Comparison of ENCODE assay signal across 25 mouse cellular contexts in the genomic region with DNA sequence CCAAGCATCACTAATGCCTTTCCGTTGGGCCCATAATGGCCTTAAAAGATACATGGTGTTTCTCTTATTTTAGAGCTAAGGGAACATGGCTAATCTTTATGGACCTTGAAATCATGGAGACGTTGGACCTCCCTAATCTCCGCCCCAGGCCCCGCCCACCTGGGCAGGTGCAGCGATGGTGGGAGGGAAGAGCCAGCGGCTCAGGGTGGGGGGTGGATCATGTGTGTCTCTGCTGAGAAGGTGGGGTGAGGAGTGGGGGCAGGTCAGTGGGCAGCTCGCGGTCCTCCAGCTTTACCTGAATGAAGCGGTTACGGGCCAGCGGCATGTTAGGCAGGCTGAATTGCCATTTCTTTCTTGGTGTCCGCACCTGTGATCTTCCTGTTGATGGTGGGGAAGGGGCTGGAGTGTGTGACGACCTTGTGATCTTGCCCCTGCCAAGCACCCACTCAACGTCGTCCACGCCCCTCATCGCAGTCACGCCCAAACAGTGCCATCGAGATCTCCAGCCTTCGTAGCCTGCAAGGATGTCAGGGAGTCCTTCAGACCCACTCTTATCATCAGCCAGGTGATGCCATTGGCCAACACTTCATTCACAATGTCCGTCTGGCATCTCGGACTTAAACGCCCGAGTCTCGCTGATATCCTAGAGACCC. TPM values are rescaled to one million over a fixed set of nuclear protein-coding genes. Genes with fewer than 3 reads are reported as not detected.
DNase-seq lines count a peak whose midpoint lies in the region; ATAC-seq lines count a peak whose summit lies in the region.
"Had no signal": no experiment of that assay in that cellular context is flagged by ENCODE, and none has a peak within 500 bp of the region (broad histone marks: within the 10 kb centered on the region; RNA-seq: fewer than 3 reads in every experiment).

No protein-coding gene starts in this region.

- 0 out of 2 replicates have a peak, but pooled peaks cover under 1% of the 10 kb centered on the region for H3K4me1 ChIP-seq in kidney, embryonic 14.5 days (ENCODE audit: control insufficient read depth, insufficient read depth, low read length)
- no peaks in the 10 kb centered on the region; the same call in 1 of the 2 replicates for H3K4me1 ChIP-seq in midbrain, embryonic 15.5 days

- H3K9me3 ChIP-seq in kidney, embryonic 14.5 days (ENCODE audit: control insufficient read depth, low read length) = peaks cover 6% of the 10 kb centered on the region
- no peaks in the 10 kb centered on the region for H3K9me3 ChIP-seq in midbrain, embryonic 15.5 days
- H3K9me3 ChIP-seq: limb, embryonic 10.5 days had no signal

- H3K27me3 ChIP-seq in kidney, embryonic 14.5 days (ENCODE audit: control insufficient read depth, insufficient read depth, low read length) = no peaks in the 10 kb centered on the region
- H3K27me3 ChIP-seq in midbrain, embryonic 15.5 days (replicated peaks) = no peaks in the 10 kb centered on the region
- H3K27me3 ChIP-seq: liver, embryonic 15.5 days had no signal

- no peak overlapping the region for H3K4me3 ChIP-seq in kidney, embryonic 14.5 days (ENCODE audit: low read length)
- no peak overlapping the region for H3K4me3 ChIP-seq in midbrain, embryonic 15.5 days
- H3K4me3 ChIP-seq: embryonic facial prominence, embryonic 10.5 days; limb, embryonic 10.5 days; liver, embryonic 15.5 days had no signal

- 58% methylated on average over 25 of the region's 25 CpGs for WGBS in kidney, embryonic 14.5 days
- WGBS in midbrain, embryonic 15.5 days = 57% methylated on average over 25 of the region's 25 CpGs

- H3K9ac ChIP-seq in kidney, embryonic 14.5 days (ENCODE audit: low read depth, low read length) = no peak overlapping the region
- H3K9ac ChIP-seq in midbrain, embryonic 15.5 days = no peak overlapping the region
- H3K9ac ChIP-seq: hindbrain, embryonic 14.5 days; liver, embryonic 15.5 days had no signal

- peak; percentile 35 for DNase-seq in kidney, adult 18-20 months
- DNase-seq in testis, postnatal 10 days (ENCODE audit: low spot score) = peak; percentile 56
- no peak for DNase-seq in testis, postnatal 14 days (ENCODE audit: low spot score)
- DNase-seq in cerebellum, postnatal 14 days = no peak
- DNase-seq: adrenal gland, postnatal 10 days; cerebellum, adult 8-10 months; heart, postnatal 4 days; liver; thymus, postnatal 14 days had no signal

- ATAC-seq in kidney, embryonic 14.5 days (ENCODE audit: low FRiP score, low TSS enrichment) = no peak
- peak; percentile 6; the same call in 1 of the 2 replicates for ATAC-seq in erythroblast, adult 5-6 weeks (replicated peaks; ENCODE audit: low FRiP score, poor library complexity, severe bottlenecking)
- ATAC-seq in midbrain, embryonic 15.5 days (replicated peaks) = no peak
- ATAC-seq: inflammation-experienced regulatory T-cells, adult 6 months; lung, postnatal 0 days had no signal

- H3K36me3 ChIP-seq in kidney, embryonic 14.5 days (ENCODE audit: control insufficient read depth, insufficient read depth, low read length) = peaks cover 16% of the 10 kb centered on the region
- H3K36me3 ChIP-seq in midbrain, embryonic 15.5 days (replicated peaks) = no peaks in the 10 kb centered on the region

- H3K4me2 ChIP-seq in kidney, embryonic 14.5 days (replicated peaks; ENCODE audit: low read depth, low read length) = no peak overlapping the region
- no peak overlapping the region for H3K4me2 ChIP-seq in midbrain, embryonic 15.5 days
- H3K4me2 ChIP-seq: hindbrain, embryonic 14.5 days; liver, embryonic 15.5 days; midbrain, embryonic 11.5 days had no signal

- no peak overlapping the region for H3K27ac ChIP-seq in kidney, embryonic 14.5 days (ENCODE audit: low read depth, low read length)
- no peak overlapping the region for H3K27ac ChIP-seq in midbrain, embryonic 15.5 days
- H3K27ac ChIP-seq: embryonic facial prominence, embryonic 10.5 days; hindbrain, embryonic 14.5 days; limb, embryonic 10.5 days; liver, embryonic 15.5 days; macrophage had no signal

RNA-seq across cellular contexts. Expression of a gene that starts 5.9 kb away (rescaled TPM):
- polyA plus RNA-seq in kidney, embryonic 14.5 days (2014; fragmentation: Nextera tagmentation; extraction: Ambion mirVana) = 9.7 TPM in 2 replicates
- total RNA-seq in erythroblast, adult 5-6 weeks (2015; ENCODE audit: low replicate concordance) = 128 and 178 TPM in 2 replicates
- 253 and 303 TPM in 2 replicates for total RNA-seq in erythroblast, adult 5-6 weeks (2017; ENCODE audit: low replicate concordance)
- polyA plus RNA-seq in midbrain, embryonic 15.5 days (2015; fragmentation: Nextera tagmentation; extraction: Ambion mirVana) = 1.9 and 2.5 TPM in 2 replicates

RNA-seq across cellular contexts. Expression of a gene that starts 38.0 kb away (rescaled TPM):
- polyA plus RNA-seq in kidney, embryonic 14.5 days (2014; fragmentation: Nextera tagmentation; extraction: Ambion mirVana) = 0.26 and 0.32 TPM in 2 replicates
- 0.21 TPM in 1 of 2 replicates, not detected in the other for total RNA-seq in erythroblast, adult 5-6 weeks (2015; ENCODE audit: low replicate concordance)
- 0.84 TPM in 1 of 2 replicates, not detected in the other for total RNA-seq in erythroblast, adult 5-6 weeks (2017; ENCODE audit: low replicate concordance)
- 0.34 and 0.41 TPM in 2 replicates for polyA plus RNA-seq in midbrain, embryonic 15.5 days (2015; fragmentation: Nextera tagmentation; extraction: Ambion mirVana)
- total RNA-seq: common myeloid progenitor, adult 5-6 weeks; neutrophil, adult 5-6 weeks had no signal
- polyA plus RNA-seq: forebrain, embryonic 11.5 days; inflammation-experienced regulatory T-cells, adult 6 months; midbrain, embryonic 11.5 days had no signal

RNA-seq across cellular contexts. Expression of a gene that starts 39.1 kb away (rescaled TPM):
- polyA plus RNA-seq in kidney, embryonic 14.5 days (2014; fragmentation: Nextera tagmentation; extraction: Ambion mirVana) = not detected in 2 replicates
- not detected in 2 replicates for total RNA-seq in erythroblast, adult 5-6 weeks (2015; ENCODE audit: low replicate concordance)
- not detected in 2 replicates for total RNA-seq in erythroblast, adult 5-6 weeks (2017; ENCODE audit: low replicate concordance)
- not detected in 2 replicates for polyA plus RNA-seq in midbrain, embryonic 15.5 days (2015; fragmentation: Nextera tagmentation; extraction: Ambion mirVana)
- total RNA-seq: adrenal gland, postnatal 10 days; common myeloid progenitor, adult 5-6 weeks; gastrocnemius, postnatal 4 days; heart, postnatal 4 days; layer of hippocampus, postnatal 14 days; neutrophil, adult 5-6 weeks had no signal
- polyA plus RNA-seq: embryonic facial prominence, embryonic 10.5 days; forebrain, embryonic 11.5 days; hindbrain, embryonic 14.5 days; inflammation-experienced regulatory T-cells, adult 6 months; limb, embryonic 10.5 days; liver, embryonic 15.5 days; lung, postnatal 0 days; macrophage; midbrain, embryonic 11.5 days had no signal

Comparison
In these comparisons a context has a peak if more than half of its experiments do, and no peak if none do; other contexts are left out.
1. DNase-seq: peak in kidney, adult 18-20 months (single experiment) and testis, postnatal 10 days (single experiment); none in testis, postnatal 14 days (single experiment) and cerebellum, postnatal 14 days (0 of 2).